Mouse (Mus musculus): ENCODE data around the gene Bmp2k. TPM values are rescaled to one million over a fixed set of nuclear protein-coding genes. Genes with fewer than 3 reads are reported as not detected.

Bmp2k gene
- polyA plus RNA-seq, 1 experiment from 2014 or later = 14.6 TPM

GRCm38 (mm10) chr5:96992651-96993050 lies 4.8 kb upstream of the Bmp2k start:
- no peaks in the 10 kb centered on the region for H3K27me3 ChIP-seq
- no peak overlapping the region for H3K27ac ChIP-seq (replicated peaks)
- no peak overlapping the region for H3K4me2 ChIP-seq (replicated peaks)
- H3K4me1 ChIP-seq = peaks cover 6% of the 10 kb centered on the region
- 87% methylated on average over 5 of the region's 5 CpGs for WGBS
- H3K9me3 ChIP-seq (replicated peaks) = no peaks in the 10 kb centered on the region
- no peaks in the 10 kb centered on the region for H3K36me3 ChIP-seq
- ATAC-seq (ENCODE audit: insufficient number of reproducible peaks, low FRiP score, low TSS enrichment, low read depth) = no peak
- no peak overlapping the region for H3K4me3 ChIP-seq (replicated peaks)
- H3K9ac ChIP-seq = no peak overlapping the region

- 59% methylated on average over 8 of the region's 8 CpGs for WGBS
- no peaks in the 10 kb centered on the region for H3K36me3 ChIP-seq
- H3K27ac ChIP-seq (replicated peaks) = no peak overlapping the region
- no peak overlapping the region for H3K4me3 ChIP-seq (replicated peaks)
- H3K9ac ChIP-seq = no peak overlapping the region
- H3K9me3 ChIP-seq (replicated peaks) = no peaks in the 10 kb centered on the region
- no peaks in the 10 kb centered on the region for H3K27me3 ChIP-seq
- peaks cover 6% of the 10 kb centered on the region for H3K4me1 ChIP-seq
- H3K4me2 ChIP-seq (replicated peaks) = no peak overlapping the region
- ATAC-seq (ENCODE audit: insufficient number of reproducible peaks, low FRiP score, low TSS enrichment, low read depth) = no peak
These were observed 4.4 kb upstream of the Bmp2k start for GRCm38 (mm10) chr5:96993057-96993456.

- Histone ChIP-seq H3K27ac (replicated peaks) (no peak overlapping the region), H3K4me1 (peaks cover 16% of the 10 kb centered on the region), H3K36me3 (no peaks in the 10 kb centered on the region), H3K4me3 (replicated peaks) (no peak overlapping the region), H3K9me3 (replicated peaks) (no peaks in the 10 kb centered on the region), H3K9ac (no peak overlapping the region), H3K27me3 (no peaks in the 10 kb centered on the region), H3K4me2 (replicated peaks) (no peak overlapping the region)
- no peak for ATAC-seq (ENCODE audit: insufficient number of reproducible peaks, low FRiP score, low TSS enrichment, low read depth)
- 61% methylated on average over 5 of the region's 5 CpGs for WGBS
These were observed 1.7 kb upstream of the Bmp2k start for GRCm38 (mm10) chr5:96995791-96996190.

GRCm38 (mm10) chr5:96996401-96997309 lies 834 bp upstream of the Bmp2k start:
- no peaks in the 10 kb centered on the region for H3K27me3 ChIP-seq
- peak overlapping the region; percentile 78 for H3K4me2 ChIP-seq (replicated peaks)
- peak overlapping the region; percentile 94 for H3K27ac ChIP-seq (replicated peaks)
- 12% methylated on average over 39 of the region's 39 CpGs for WGBS
- no peaks in the 10 kb centered on the region for H3K36me3 ChIP-seq
- peak overlapping the region; percentile 66 for H3K4me3 ChIP-seq (replicated peaks)
- H3K9ac ChIP-seq = peak overlapping the region; percentile 68
- peaks cover 16% of the 10 kb centered on the region for H3K4me1 ChIP-seq
- no peaks in the 10 kb centered on the region for H3K9me3 ChIP-seq (replicated peaks)
- peak; percentile 59 for ATAC-seq (ENCODE audit: insufficient number of reproducible peaks, low FRiP score, low TSS enrichment, low read depth)

GRCm38 (mm10) chr5:96997802-96998565 lies 495 bp downstream of the Bmp2k start:
- Histone ChIP-seq H3K9ac (peak overlapping the region; percentile 70), H3K27ac (replicated peaks) (peak overlapping the region; percentile 94), H3K4me2 (replicated peaks) (peak overlapping the region; percentile 78), H3K4me1 (peaks cover 17% of the 10 kb centered on the region), H3K9me3 (replicated peaks) (no peaks in the 10 kb centered on the region), H3K27me3 (no peaks in the 10 kb centered on the region), H3K4me3 (replicated peaks) (peak overlapping the region; percentile 66), H3K36me3 (no peaks in the 10 kb centered on the region)
- peak; percentile 5; the same call in 1 of the 2 replicates for ATAC-seq (ENCODE audit: insufficient number of reproducible peaks, low FRiP score, low TSS enrichment, low read depth)
- under 1% methylated on average over 74 of the region's 75 CpGs for WGBS

GRCm38 (mm10) chr5:96998566-96998907 lies 1.0 kb downstream of the Bmp2k start:
- peak overlapping the region; percentile 78 for H3K4me2 ChIP-seq (replicated peaks)
- 6% methylated on average over 6 of the region's 6 CpGs for WGBS
- H3K36me3 ChIP-seq = no peaks in the 10 kb centered on the region
- peak overlapping the region; percentile 70; the same call in 1 of the 2 replicates for H3K9ac ChIP-seq
- H3K9me3 ChIP-seq (replicated peaks) = no peaks in the 10 kb centered on the region
- H3K27ac ChIP-seq (replicated peaks) = peak overlapping the region; percentile 94; the same call in 1 of the 2 replicates
- ATAC-seq (ENCODE audit: insufficient number of reproducible peaks, low FRiP score, low TSS enrichment, low read depth) = no peak
- peak overlapping the region; percentile 66 for H3K4me3 ChIP-seq (replicated peaks)
- no peaks in the 10 kb centered on the region for H3K27me3 ChIP-seq
- peaks cover 18% of the 10 kb centered on the region for H3K4me1 ChIP-seq

- peak overlapping the region; percentile 78; the same call in 1 of the 2 replicates for H3K4me2 ChIP-seq (replicated peaks)
- WGBS = 89% methylated on average over 7 of the region's 7 CpGs
- H3K27ac ChIP-seq (replicated peaks) = no peak overlapping the region
- peaks cover 23% of the 10 kb centered on the region for H3K4me1 ChIP-seq
- no peaks in the 10 kb centered on the region for H3K9me3 ChIP-seq (replicated peaks)
- ATAC-seq (ENCODE audit: insufficient number of reproducible peaks, low FRiP score, low TSS enrichment, low read depth) = no peak
- peak overlapping the region; percentile 66 for H3K4me3 ChIP-seq (replicated peaks)
- no peaks in the 10 kb centered on the region for H3K36me3 ChIP-seq
- H3K27me3 ChIP-seq = no peaks in the 10 kb centered on the region
- H3K9ac ChIP-seq = no peak overlapping the region
These were observed 2.1 kb downstream of the Bmp2k start for GRCm38 (mm10) chr5:96999601-97000000.

GRCm38 (mm10) chr5:97000524-97000923 lies 3.0 kb downstream of the Bmp2k start:
- H3K27me3 ChIP-seq = no peaks in the 10 kb centered on the region
- ATAC-seq (ENCODE audit: insufficient number of reproducible peaks, low FRiP score, low TSS enrichment, low read depth) = no peak
- no peaks in the 10 kb centered on the region for H3K9me3 ChIP-seq (replicated peaks)
- H3K4me3 ChIP-seq (replicated peaks) = no peak overlapping the region
- WGBS = 89% methylated on average over 5 of the region's 5 CpGs
- H3K4me2 ChIP-seq (replicated peaks) = no peak overlapping the region
- peaks cover 23% of the 10 kb centered on the region for H3K4me1 ChIP-seq
- no peak overlapping the region for H3K9ac ChIP-seq
- no peak overlapping the region for H3K27ac ChIP-seq (replicated peaks)
- no peaks in the 10 kb centered on the region for H3K36me3 ChIP-seq

GRCm38 (mm10) chr5:97001153-97001552 lies 3.7 kb downstream of the Bmp2k start:
- H3K9ac ChIP-seq = no peak overlapping the region
- H3K9me3 ChIP-seq (replicated peaks) = no peaks in the 10 kb centered on the region
- no peak overlapping the region for H3K4me3 ChIP-seq (replicated peaks)
- H3K36me3 ChIP-seq = no peaks in the 10 kb centered on the region
- no peak overlapping the region for H3K4me2 ChIP-seq (replicated peaks)
- H3K27me3 ChIP-seq = no peaks in the 10 kb centered on the region
- 87% methylated on average over 10 of the region's 10 CpGs for WGBS
- ATAC-seq (ENCODE audit: insufficient number of reproducible peaks, low FRiP score, low TSS enrichment, low read depth) = no peak
- peaks cover 23% of the 10 kb centered on the region for H3K4me1 ChIP-seq
- H3K27ac ChIP-seq (replicated peaks) = no peak overlapping the region

GRCm38 (mm10) chr5:97001571-97001970 lies 4.1 kb downstream of the Bmp2k start:
- H3K4me2 ChIP-seq (replicated peaks) = no peak overlapping the region
- H3K4me1 ChIP-seq = peaks cover 19% of the 10 kb centered on the region
- H3K27ac ChIP-seq (replicated peaks) = no peak overlapping the region
- no peak for ATAC-seq (ENCODE audit: insufficient number of reproducible peaks, low FRiP score, low TSS enrichment, low read depth)
- H3K27me3 ChIP-seq = no peaks in the 10 kb centered on the region
- 87% methylated on average over 5 of the region's 5 CpGs for WGBS
- no peaks in the 10 kb centered on the region for H3K36me3 ChIP-seq
- H3K9me3 ChIP-seq (replicated peaks) = no peaks in the 10 kb centered on the region
- no peak overlapping the region for H3K4me3 ChIP-seq (replicated peaks)
- no peak overlapping the region for H3K9ac ChIP-seq

GRCm38 (mm10) chr5:97002336-97002735 lies 4.8 kb downstream of the Bmp2k start:
- Histone ChIP-seq H3K36me3 (no peaks in the 10 kb centered on the region), H3K4me1 (peaks cover 18% of the 10 kb centered on the region; the same call in 1 of the 2 replicates), H3K9me3 (replicated peaks) (no peaks in the 10 kb centered on the region), H3K4me2 (replicated peaks) (no peak overlapping the region), H3K9ac (no peak overlapping the region), H3K27ac (replicated peaks) (no peak overlapping the region), H3K4me3 (replicated peaks) (no peak overlapping the region), H3K27me3 (no peaks in the 10 kb centered on the region)
- 92% methylated on average over 5 of the region's 5 CpGs for WGBS
- no peak for ATAC-seq (ENCODE audit: insufficient number of reproducible peaks, low FRiP score, low TSS enrichment, low read depth)
